Mouse (Mus musculus) thymus, adult 2 months (tissue): ENCODE measurements at regions not wholly inside any gene's neighbourhood (a gene's known extent, or its start where the extent isn't known, plus 50 kb on each side); places are given as distances from the start of the nearest gene placed in this dataset.

Experiments
- CTCF ChIP-seq: fragments of 200-500 bp; IDR thresholded peaks from 2 replicates; pipeline ENCODE4 v1.5.1; 2012; ENCODE audit warnings: mild to moderate bottlenecking, control low read depth, low read length, moderate library complexity, borderline replicate concordance; ENCODE audit not compliant: control insufficient read depth, poor library complexity, insufficient read depth; ENCODE audit errors: extremely low read depth
- POLR2A ChIP-seq: fragments of 200-500 bp; IDR thresholded peaks from 2 replicates; pipeline ENCODE4 v1.6.1; 2012; ENCODE audit warnings: mild to moderate bottlenecking, low read length, control low read depth, moderate library complexity; ENCODE audit not compliant: control insufficient read depth, poor library complexity, insufficient read depth; ENCODE audit errors: extremely low read depth

- TF ChIP-seq POLR2A (no peak), CTCF (no peak)
Measured at GRCm38 (mm10) chr10:118081636-118082166, 59.9 kb upstream of the Mdm1 start.
